Mouse (Mus musculus): ENCODE results near the gene Nit1. TPM values are rescaled to one million over a fixed set of nuclear protein-coding genes. Genes with fewer than 3 reads are reported as not detected.

Gene Nit1
- polyA plus RNA-seq, 1 experiment from 2014 or later, result 44.7 TPM

GRCm38 (mm10) chr1:171293351-171293750, 52.1 kb downstream of the Nit1 start:
- WGBS, result 62% methylated on average over 3 of the region's 3 CpGs
- Histone ChIP-seq H3K27ac (replicated peaks) (no peak overlapping the region), H3K9ac (no peak overlapping the region), H3K4me2 (replicated peaks) (peak overlapping the region; percentile 62), H3K4me3 (replicated peaks) (peak overlapping the region; percentile 68), H3K36me3 (peaks cover 16% of the 10 kb centered on the region; the same call in 1 of the 2 replicates), H3K9me3 (replicated peaks) (no peaks in the 10 kb centered on the region), H3K4me1 (peaks cover 24% of the 10 kb centered on the region), H3K27me3 (peaks cover 13% of the 10 kb centered on the region; the same call in 1 of the 2 replicates)
- ATAC-seq (ENCODE audit: insufficient number of reproducible peaks, low FRiP score, low TSS enrichment, low read depth), result no peak

GRCm38 (mm10) chr1:171288328-171288727, 57.1 kb downstream of the Nit1 start:
- peak overlapping the region; percentile 78 for H3K27ac ChIP-seq (replicated peaks)
- H3K4me1 ChIP-seq, result peaks cover 42% of the 10 kb centered on the region
- H3K27me3 ChIP-seq, result no peaks in the 10 kb centered on the region
- 0 out of 2 replicates have a peak overlapping the region, but pooled peaks have one; percentile 93 for H3K9ac ChIP-seq
- no peak for ATAC-seq (ENCODE audit: insufficient number of reproducible peaks, low FRiP score, low TSS enrichment, low read depth)
- 55% methylated on average over 4 of the region's 4 CpGs for WGBS
- peak overlapping the region; percentile 94 for H3K4me3 ChIP-seq (replicated peaks)
- peak overlapping the region; percentile 60 for H3K4me2 ChIP-seq (replicated peaks)
- H3K36me3 ChIP-seq, result peaks cover 50% of the 10 kb centered on the region
- no peaks in the 10 kb centered on the region for H3K9me3 ChIP-seq (replicated peaks)

Other genes starting within 250 kb of the Nit1 start
- gene Cfap126, start 231.7 kb downstream of the Nit1 start, polyA plus RNA-seq (2015; fragmentation: Nextera tagmentation; extraction: Ambion mirVana), result 14.2 and 28.6 TPM in 2 replicates
- 261 and 274 TPM in 2 replicates for gene Sdhc, start 195.0 kb downstream of the Nit1 start, polyA plus RNA-seq (2015; fragmentation: Nextera tagmentation; extraction: Ambion mirVana)
- gene Mpz, start 194.9 kb downstream of the Nit1 start, polyA plus RNA-seq (2015; fragmentation: Nextera tagmentation; extraction: Ambion mirVana), result 6.8 and 8.5 TPM in 2 replicates
- 35.8 and 38.1 TPM in 2 replicates for gene Pcp4l1, start 149.4 kb downstream of the Nit1 start, polyA plus RNA-seq (2015; fragmentation: Nextera tagmentation; extraction: Ambion mirVana)
- 0.24 and 0.42 TPM in 2 replicates for gene Nr1i3, start 131.7 kb downstream of the Nit1 start, polyA plus RNA-seq (2015; fragmentation: Nextera tagmentation; extraction: Ambion mirVana)
- 29.5 and 30.0 TPM in 2 replicates for gene Tomm40l, start 123.1 kb downstream of the Nit1 start, polyA plus RNA-seq (2015; fragmentation: Nextera tagmentation; extraction: Ambion mirVana)
- gene Apoa2, start 120.6 kb downstream of the Nit1 start, polyA plus RNA-seq (2015; fragmentation: Nextera tagmentation; extraction: Ambion mirVana), result 1.3 and 1.9 TPM in 2 replicates
- gene Fcer1g, start 111.3 kb downstream of the Nit1 start, polyA plus RNA-seq (2015; fragmentation: Nextera tagmentation; extraction: Ambion mirVana), result 92.7 and 101 TPM in 2 replicates
- 26.0 and 26.6 TPM in 2 replicates for gene Adamts4, start 95.2 kb downstream of the Nit1 start, polyA plus RNA-seq (2015; fragmentation: Nextera tagmentation; extraction: Ambion mirVana)
- 217 and 248 TPM in 2 replicates for gene Ndufs2, start 94.3 kb downstream of the Nit1 start, polyA plus RNA-seq (2015; fragmentation: Nextera tagmentation; extraction: Ambion mirVana)
- gene B4galt3, start 75.3 kb downstream of the Nit1 start, polyA plus RNA-seq (2015; fragmentation: Nextera tagmentation; extraction: Ambion mirVana), result 75.5 and 86.7 TPM in 2 replicates
- 56.9 and 58.2 TPM in 2 replicates for gene Ppox, start 64.5 kb downstream of the Nit1 start, polyA plus RNA-seq (2015; fragmentation: Nextera tagmentation; extraction: Ambion mirVana)
- 85.1 and 91.1 TPM in 2 replicates for gene Usp21, start 57.7 kb downstream of the Nit1 start, polyA plus RNA-seq (2015; fragmentation: Nextera tagmentation; extraction: Ambion mirVana)
- gene Ufc1, start 50.6 kb downstream of the Nit1 start, polyA plus RNA-seq (2015; fragmentation: Nextera tagmentation; extraction: Ambion mirVana), result 107 and 112 TPM in 2 replicates
- 53.2 and 55.1 TPM in 2 replicates for gene Dedd, start 16.5 kb downstream of the Nit1 start, polyA plus RNA-seq (2015; fragmentation: Nextera tagmentation; extraction: Ambion mirVana)
- 95.9 and 105 TPM in 2 replicates for gene Pfdn2, start within 50 bp of the Nit1 start, polyA plus RNA-seq (2015; fragmentation: Nextera tagmentation; extraction: Ambion mirVana)
- gene Klhdc9, start 15.2 kb upstream of the Nit1 start, polyA plus RNA-seq (2015; fragmentation: Nextera tagmentation; extraction: Ambion mirVana), result 4.5 and 9.1 TPM in 2 replicates
- gene Nectin4, start 24.5 kb upstream of the Nit1 start, polyA plus RNA-seq (2015; fragmentation: Nextera tagmentation; extraction: Ambion mirVana), result 39.0 and 43.7 TPM in 2 replicates
- 2.6 and 3.1 TPM in 2 replicates for gene Arhgap30, start 43.3 kb upstream of the Nit1 start, polyA plus RNA-seq (2015; fragmentation: Nextera tagmentation; extraction: Ambion mirVana)
- gene Usf1, start 65.7 kb upstream of the Nit1 start, polyA plus RNA-seq (2015; fragmentation: Nextera tagmentation; extraction: Ambion mirVana), result 74.6 and 85.2 TPM in 2 replicates
- gene Tstd1, start 73.2 kb upstream of the Nit1 start, polyA plus RNA-seq (2015; fragmentation: Nextera tagmentation; extraction: Ambion mirVana), result 8.1 and 11.8 TPM in 2 replicates
- 66.5 and 73.3 TPM in 2 replicates for gene F11r, start 91.9 kb upstream of the Nit1 start, polyA plus RNA-seq (2015; fragmentation: Nextera tagmentation; extraction: Ambion mirVana)
- gene Alyref2, start 157.8 kb upstream of the Nit1 start, polyA plus RNA-seq (2015; fragmentation: Nextera tagmentation; extraction: Ambion mirVana), result 16.7 and 16.8 TPM in 2 replicates
- gene Itln1, start 189.6 kb upstream of the Nit1 start, polyA plus RNA-seq (2015; fragmentation: Nextera tagmentation; extraction: Ambion mirVana), result 0.44 and 0.60 TPM in 2 replicates
- 0.17 and 0.21 TPM in 2 replicates for gene Cd244a, start 213.5 kb upstream of the Nit1 start, polyA plus RNA-seq (2015; fragmentation: Nextera tagmentation; extraction: Ambion mirVana)

Data from embryonic facial prominence, embryonic 15.5 days (tissue).